Mouse (Mus musculus) lung, postnatal 0 days (tissue): ENCODE measurements around the gene Fam89b. TPM values are rescaled to one million over a fixed set of nuclear protein-coding genes. Genes with fewer than 3 reads are reported as not detected.
A peak's percentile ranks its signal among the peaks of the same experiment; 100 is the strongest.

Source experiments
- ATAC-seq: fragments of 200-750 bp; cut with Nextera tagmentation; 2 replicates; pipeline ENCODE4 v1.8.0; 2017; ENCODE audit warnings: moderate library complexity
- DNase-seq: peaks from one replicate; pipeline ENCODE4 v3.0.0-alpha.2; 2016; ENCODE audit warnings: low spot score
- H3K27ac ChIP-seq: fragments of 300-500 bp; sonication (generic); 2 replicates; pipeline ENCODE4 v1.5.1; 2014; ENCODE audit warnings: antibody characterized with exemption, mild to moderate bottlenecking, low read length, mixed read lengths
- H3K27me3 ChIP-seq: fragments of 300-500 bp; sonication (generic); replicated peaks from 2 replicates; pipeline ENCODE4 v1.6.1; 2014; ENCODE audit warnings: low read length, mixed read lengths; ENCODE audit not compliant: insufficient read depth
- H3K36me3 ChIP-seq: fragments of 300-500 bp; sonication (generic); 2 replicates; pipeline ENCODE4 v1.6.1; 2014; ENCODE audit warnings: low read length, mixed read lengths; ENCODE audit not compliant: insufficient read depth
- H3K4me1 ChIP-seq: fragments of 300-500 bp; sonication (generic); 2 replicates; pipeline ENCODE4 v1.6.1; 2014; ENCODE audit warnings: antibody characterized with exemption, low read depth, low read length, mixed read lengths; ENCODE audit not compliant: insufficient read depth
- H3K4me2 ChIP-seq: fragments of 300-500 bp; sonication (generic); replicated peaks from 2 replicates; pipeline ENCODE4 v1.6.1; 2014; ENCODE audit warnings: low read depth, mild to moderate bottlenecking, low read length, moderate library complexity, mixed read lengths
- H3K4me3 ChIP-seq: fragments of 300-500 bp; sonication (generic); 2 replicates; pipeline ENCODE4 v1.5.1; 2014; ENCODE audit warnings: low read depth, low read length
- H3K9ac ChIP-seq: fragments of 300-500 bp; sonication (generic); replicated peaks from 2 replicates; pipeline ENCODE4 v1.6.1; 2014; ENCODE audit warnings: low read depth, mild to moderate bottlenecking
- H3K9me3 ChIP-seq: fragments of 300-500 bp; sonication (generic); 2 replicates; pipeline ENCODE4 v1.6.1; 2016; ENCODE audit warnings: low read length, mixed read lengths
- CTCF ChIP-seq: IDR thresholded peaks from 2 replicates; pipeline ENCODE4 v1.5.1; 2016; ENCODE audit warnings: antibody characterized with exemption, mild to moderate bottlenecking
- EP300 ChIP-seq: IDR thresholded peaks from 2 replicates; pipeline ENCODE4 v1.6.1; 2016; ENCODE audit warnings: antibody characterized with exemption, mild to moderate bottlenecking, control low read depth
- WGBS: fragments of 180-500 bp; shearing (Covaris S2); extraction: QIAGEN DNeasy Blood & Tissue Kit; methylation state at CpG from one replicate; pipeline ENCODE4 v1.1.7; 2014; 5-methylcytosine and 5-hydroxymethylcytosine counted together
- polyA plus RNA-seq: library from polyadenylated mRNA; unstranded; fragments of >200 nt; fragmentation: Nextera tagmentation; extraction: Ambion mirVana; gene quantifications from 2 replicates; pipeline ENCODE4 v1.2.1, GENCODE M21; 2015

Fam89b gene
- polyA plus RNA-seq, 1 experiment from 2014 or later = 126 TPM

DNA sequence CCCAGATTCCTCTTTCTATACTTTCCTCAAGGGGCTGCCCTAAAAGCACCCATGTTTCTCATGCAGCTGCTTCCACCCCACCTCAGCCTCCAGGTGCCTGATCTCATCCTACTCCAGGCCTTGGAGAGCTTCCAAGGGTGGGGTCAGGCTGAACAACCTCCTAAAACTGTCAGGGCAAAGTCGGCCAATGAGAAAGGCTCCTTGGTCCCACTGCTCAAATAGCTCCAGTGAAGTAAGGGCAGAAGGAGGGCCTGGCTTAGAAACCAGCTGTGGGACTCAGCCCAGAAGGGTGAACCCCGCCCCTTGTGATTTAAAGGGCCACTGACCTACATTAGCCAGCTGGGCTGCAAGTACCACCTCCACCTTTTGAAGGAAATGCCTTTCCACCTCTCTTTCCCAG, 15.7 kb downstream of the Fam89b start:
- Histone ChIP-seq H3K27me3 (no peaks in the 10 kb centered on the region), H3K4me3 (no peak overlapping the region), H3K9me3 (no peaks in the 10 kb centered on the region), H3K4me1 (peaks cover 8% of the 10 kb centered on the region), H3K36me3 (peaks cover 7% of the 10 kb centered on the region; the same call in 1 of the 2 replicates), H3K27ac (peak overlapping the region; percentile 62), H3K9ac (no peak overlapping the region), H3K4me2 (no peak overlapping the region)
- peak; percentile 50 for TF ChIP-seq EP300
- no peak for TF ChIP-seq CTCF
- DNase-seq (peak; percentile 96), ATAC-seq (peak; percentile 90)
- WGBS = 8% methylated on average over 2 of the region's 2 CpGs

- TF ChIP-seq CTCF = no peak
- TF ChIP-seq EP300 = no peak
- Histone ChIP-seq H3K36me3 (peaks cover 11% of the 10 kb centered on the region; the same call in 1 of the 2 replicates), H3K9me3 (no peaks in the 10 kb centered on the region), H3K9ac (no peak overlapping the region), H3K4me3 (no peak overlapping the region), H3K27ac (peak overlapping the region; percentile 62), H3K27me3 (no peaks in the 10 kb centered on the region), H3K4me2 (no peak overlapping the region), H3K4me1 (peaks cover 8% of the 10 kb centered on the region)
- 56% methylated on average over 5 of the region's 5 CpGs for WGBS
- ATAC-seq (no peak), DNase-seq (no peak)
Observed at GRCm38 (mm10) chr19:5713255-5713654, 16.2 kb downstream of the Fam89b start.

DNA sequence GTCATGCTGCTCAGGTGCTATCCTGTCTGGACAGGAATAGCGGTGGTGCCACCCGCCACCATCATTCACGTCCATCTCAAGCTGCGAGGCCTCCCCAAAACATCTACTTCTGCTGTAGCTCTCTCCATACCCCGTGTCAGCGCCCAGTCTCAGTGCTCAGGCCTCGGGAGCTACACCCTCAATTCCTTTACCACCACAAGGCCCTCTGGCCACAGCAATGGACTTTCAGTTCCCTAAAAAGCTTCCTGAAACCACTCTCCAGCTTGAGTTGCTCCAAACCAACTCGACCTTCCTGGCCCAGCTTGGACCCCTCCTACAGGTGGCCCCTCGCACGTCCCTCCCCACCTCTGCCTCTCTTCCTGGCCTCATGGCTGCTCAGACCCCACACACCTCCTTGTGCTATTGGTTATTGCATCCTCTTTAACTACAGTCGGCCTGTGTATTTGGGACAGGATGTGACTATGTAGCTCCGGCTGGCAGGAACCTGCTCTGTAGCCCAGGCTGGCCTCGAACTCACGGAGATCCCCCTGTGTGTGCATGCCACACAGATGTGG, 17.5 kb downstream of the Fam89b start:
- 89% methylated on average over 14 of the region's 14 CpGs for WGBS
- DNase-seq (no peak), ATAC-seq (no peak)
- H3K4me3 ChIP-seq = no peak overlapping the region
- H3K27ac ChIP-seq = no peak overlapping the region
- no peaks in the 10 kb centered on the region for H3K27me3 ChIP-seq
- peaks cover 8% of the 10 kb centered on the region for H3K4me1 ChIP-seq
- peaks cover 16% of the 10 kb centered on the region; the same call in 1 of the 2 replicates for H3K36me3 ChIP-seq
- no peaks in the 10 kb centered on the region for H3K9me3 ChIP-seq
- TF ChIP-seq CTCF (no peak), EP300 (no peak)
- no peak overlapping the region for H3K9ac ChIP-seq
- H3K4me2 ChIP-seq = no peak overlapping the region

DNA sequence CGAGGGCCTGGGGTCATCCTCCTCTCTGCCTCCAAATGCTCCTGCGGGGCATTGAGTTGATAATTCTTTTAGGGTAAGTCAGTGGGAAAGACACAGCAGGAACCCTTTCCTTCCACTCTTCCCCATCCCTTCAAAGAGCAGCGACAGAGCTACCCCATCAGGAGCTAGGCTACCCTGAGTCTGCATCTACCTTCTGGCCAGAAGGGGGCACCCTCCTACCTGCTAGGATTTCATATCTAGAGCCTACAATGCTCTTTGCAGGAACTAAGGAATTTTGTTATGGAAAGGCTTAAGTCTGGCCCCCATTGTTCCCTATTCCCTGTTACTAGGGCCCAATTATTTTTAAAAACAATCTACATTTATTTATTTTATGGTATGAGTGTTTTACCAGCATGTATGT, 18.2 kb downstream of the Fam89b start:
- WGBS = 22% methylated on average over 3 of the region's 3 CpGs
- Histone ChIP-seq H3K9ac (no peak overlapping the region), H3K4me2 (no peak overlapping the region), H3K9me3 (no peaks in the 10 kb centered on the region), H3K36me3 (peaks cover 16% of the 10 kb centered on the region; the same call in 1 of the 2 replicates), H3K27me3 (no peaks in the 10 kb centered on the region), H3K4me1 (peaks cover 8% of the 10 kb centered on the region), H3K27ac (no peak overlapping the region), H3K4me3 (no peak overlapping the region)
- DNase-seq (peak; percentile 89), ATAC-seq (peak; percentile 31)
- TF ChIP-seq CTCF (peak; percentile 89), EP300 (no peak)

GRCm38 (mm10) chr19:5710581-5710980, 18.9 kb downstream of the Fam89b start:
- Histone ChIP-seq H3K27ac (no peak overlapping the region), H3K4me2 (no peak overlapping the region), H3K4me3 (no peak overlapping the region), H3K9me3 (no peaks in the 10 kb centered on the region), H3K4me1 (peaks cover 8% of the 10 kb centered on the region), H3K27me3 (no peaks in the 10 kb centered on the region), H3K9ac (no peak overlapping the region), H3K36me3 (peaks cover 16% of the 10 kb centered on the region; the same call in 1 of the 2 replicates)
- TF ChIP-seq CTCF (no peak), EP300 (no peak)
- 85% methylated on average over 7 of the region's 8 CpGs for WGBS
- no peak for DNase-seq
- no peak for ATAC-seq

GRCm38 (mm10) chr19:5710068-5710467, 19.4 kb downstream of the Fam89b start:
- no peak overlapping the region for H3K4me2 ChIP-seq
- no peaks in the 10 kb centered on the region for H3K9me3 ChIP-seq
- no peak overlapping the region for H3K27ac ChIP-seq
- H3K4me1 ChIP-seq = peaks cover 8% of the 10 kb centered on the region
- DNase-seq (no peak), ATAC-seq (no peak)
- 95% methylated on average over 6 of the region's 6 CpGs for WGBS
- H3K9ac ChIP-seq = no peak overlapping the region
- no peak for TF ChIP-seq EP300
- no peak for TF ChIP-seq CTCF
- no peaks in the 10 kb centered on the region for H3K27me3 ChIP-seq
- peaks cover 16% of the 10 kb centered on the region; the same call in 1 of the 2 replicates for H3K36me3 ChIP-seq
- no peak overlapping the region for H3K4me3 ChIP-seq
